Mouse (Mus musculus) CH12.LX (cell line): ENCODE measurements at regions not wholly inside any gene's neighbourhood (a gene's known extent, or its start where the extent isn't known, plus 50 kb on each side); places are given as distances from the start of the nearest gene placed in this dataset.

Experiments
- DNase-seq: peaks from one replicate; pipeline ENCODE4 v3.0.0-alpha.2; 2013; ENCODE audit errors: extremely low read depth
- H3K27ac ChIP-seq: 2 replicates; pipeline ENCODE4 v1.5.1; 2012; ENCODE audit warnings: low read depth, mild to moderate bottlenecking, control low read depth, moderate library complexity; ENCODE audit not compliant: insufficient read depth
- H3K27me3 ChIP-seq: replicated peaks from 2 replicates; pipeline ENCODE3; 2012; ENCODE audit warnings: inconsistent platforms
- H3K36me3 ChIP-seq, 2 experiments: replicated peaks in 1 of 2; 2 replicates each; pipeline versions ENCODE3 to v1.6.1; 2012; ENCODE audit warnings: inconsistent platforms in 1 of 2, low read length in 1 of 2, mild to moderate bottlenecking in 1 of 2, mixed read lengths in 1 of 2, moderate library complexity in 1 of 2; ENCODE audit not compliant: control insufficient read depth in 1 of 2, insufficient read depth in 1 of 2
- H3K4me1 ChIP-seq, 2 experiments: 2 replicates each; pipeline ENCODE4 v1.6.1; 2012; ENCODE audit warnings: inconsistent platforms in 1 of 2, moderate library complexity in 1 of 2; ENCODE audit not compliant: insufficient read depth in 2 of 2, control insufficient read depth in 1 of 2
- H3K4me2 ChIP-seq: 2 replicates; pipeline ENCODE4 v1.6.1; 2012; ENCODE audit warnings: low read depth, mild to moderate bottlenecking, control low read depth; ENCODE audit not compliant: poor library complexity, insufficient read depth, severe bottlenecking
- H3K4me3 ChIP-seq, 3 experiments: fragments of 150-350 bp in 1 of 3; sonication (generic) in 1 of 3; replicated peaks in 1 of 3; 2 replicates each; pipeline versions ENCODE3 to v1.5.1; 2011 to 2012; ENCODE audit warnings: low read depth in 2 of 3, low read length in 2 of 3, mild to moderate bottlenecking in 2 of 3, moderate library complexity in 2 of 3, control low read depth in 1 of 3, improper control_type of control experiment in 1 of 3, inconsistent platforms in 1 of 3, mixed read lengths in 1 of 3; ENCODE audit not compliant: poor library complexity in 1 of 3
- H3K79me2 ChIP-seq: replicated peaks from 2 replicates; pipeline ENCODE4 v1.6.1; 2012; ENCODE audit warnings: mild to moderate bottlenecking, moderate library complexity; ENCODE audit not compliant: control insufficient read depth, poor library complexity, insufficient read depth, severe bottlenecking; ENCODE audit errors: extremely low read depth
- H3K9ac ChIP-seq: 2 replicates; pipeline ENCODE4 v1.6.1; 2012; ENCODE audit warnings: low read depth, mild to moderate bottlenecking, control low read depth, moderate library complexity; ENCODE audit not compliant: insufficient read depth
- H3K9me3 ChIP-seq: replicated peaks from 2 replicates; pipeline ENCODE3; 2012; ENCODE audit warnings: low read length, inconsistent platforms, mixed read lengths
- CHD1 ChIP-seq: IDR thresholded peaks from 2 replicates; pipeline ENCODE4 v1.6.1; 2012; ENCODE audit warnings: low read depth, low read length, improper control_type of control experiment, inconsistent platforms
- CHD2 ChIP-seq: IDR thresholded peaks from 2 replicates; pipeline ENCODE4 v1.6.1; 2011; ENCODE audit warnings: low read length, improper control_type of control experiment
- CTCF ChIP-seq, 2 experiments: IDR thresholded peaks in 1 of 2; conservative IDR thresholded peaks in 1 of 2; 2 replicates each; pipeline ENCODE4 v1.5.1; 2011 to 2012; ENCODE audit warnings: low read depth in 2 of 2, low read length in 2 of 2, improper control_type of control experiment in 1 of 2, inconsistent platforms in 1 of 2, mild to moderate bottlenecking in 1 of 2, moderate library complexity in 1 of 2
- ELF1 ChIP-seq: IDR thresholded peaks from 2 replicates; pipeline ENCODE4 v1.6.1; 2014; ENCODE audit warnings: low read depth, mild to moderate bottlenecking, inconsistent platforms, low read length, improper control_type of control experiment
- EP300 ChIP-seq: IDR thresholded peaks from 2 replicates; pipeline ENCODE4 v1.6.1; 2011; ENCODE audit warnings: low read length, improper control_type of control experiment
- GABPA ChIP-seq: IDR thresholded peaks from 2 replicates; pipeline ENCODE4 v1.6.1; 2012; ENCODE audit warnings: low read depth, low read length, improper control_type of control experiment, inconsistent platforms; ENCODE audit not compliant: insufficient replicate concordance
- HCFC1 ChIP-seq: IDR thresholded peaks from 2 replicates; pipeline ENCODE4 v1.6.1; 2012; ENCODE audit warnings: low read depth, mild to moderate bottlenecking, inconsistent platforms, low read length, improper control_type of control experiment
- IRF4 ChIP-seq: IDR thresholded peaks from 2 replicates; pipeline ENCODE4 v1.6.1; 2014; ENCODE audit warnings: low read depth, mild to moderate bottlenecking, inconsistent platforms, low read length, improper control_type of control experiment
- MAX ChIP-seq: IDR thresholded peaks from 2 replicates; pipeline ENCODE4 v1.6.1; 2011; ENCODE audit warnings: low read length, improper control_type of control experiment
- MAZ ChIP-seq: IDR thresholded peaks from 2 replicates; pipeline ENCODE4 v1.6.1; 2012; ENCODE audit warnings: low read depth, mild to moderate bottlenecking, inconsistent platforms, low read length, improper control_type of control experiment, moderate library complexity
- MEF2A ChIP-seq: IDR thresholded peaks from 2 replicates; pipeline ENCODE4 v1.6.1; 2014; ENCODE audit warnings: low read depth, mild to moderate bottlenecking, inconsistent platforms, low read length, improper control_type of control experiment, borderline replicate concordance
- PAX5 ChIP-seq: IDR thresholded peaks from 2 replicates; pipeline ENCODE4 v1.6.1; 2012; ENCODE audit warnings: low read length, inconsistent platforms, mixed read lengths
- POLR2A ChIP-seq: IDR thresholded peaks from 2 replicates; pipeline ENCODE4 v1.6.1; 2011; ENCODE audit warnings: low read depth, mild to moderate bottlenecking, improper control_type of control experiment, low read length
- RAD21 ChIP-seq: IDR thresholded peaks from 2 replicates; pipeline ENCODE4 v1.6.1; 2011; ENCODE audit warnings: low read depth, mild to moderate bottlenecking, low read length, improper control_type of control experiment, moderate library complexity
- SIN3A ChIP-seq: IDR thresholded peaks from 2 replicates; pipeline ENCODE4 v1.6.1; 2012; ENCODE audit warnings: low read length, improper control_type of control experiment, inconsistent platforms
- SMC3 ChIP-seq: IDR thresholded peaks from 2 replicates; pipeline ENCODE4 v1.6.1; 2011; ENCODE audit warnings: low read depth, low read length, improper control_type of control experiment
- ZC3H11A ChIP-seq: IDR thresholded peaks from 2 replicates; pipeline ENCODE4 v1.6.1; 2012; ENCODE audit warnings: low read depth, mild to moderate bottlenecking, inconsistent platforms, low read length, improper control_type of control experiment
- ZKSCAN1 ChIP-seq: IDR thresholded peaks from 2 replicates; pipeline ENCODE4 v1.6.1; 2012; ENCODE audit warnings: low read depth, inconsistent platforms, low read length, improper control_type of control experiment, borderline replicate concordance
- ZMIZ1 ChIP-seq: IDR thresholded peaks from 2 replicates; pipeline ENCODE4 v1.6.1; 2012; ENCODE audit warnings: low read depth, mild to moderate bottlenecking, inconsistent platforms, low read length, improper control_type of control experiment
- dilution Hi-C: fragments of 300-500 bp; cut with MboI; formaldehyde crosslinking; loops from 2 replicates; pipeline ENCODE4 v1.14.3; 2020; ENCODE audit warnings: low sequenced_read_pairs; ENCODE audit not compliant: extremely low pct_unique_long_range_greater_than_20kb, extremely low pct_ligation_motif_present
- in situ Hi-C: fragments of 300-500 bp; cut with MboI; formaldehyde crosslinking; loops from 3 replicates; pipeline ENCODE4 v1.14.3; 2019; ENCODE audit warnings: low sequenced_read_pairs, low pct_ligation_motif_present, low pct_unique_long_range_greater_than_20kb, mixed read lengths

DNA sequence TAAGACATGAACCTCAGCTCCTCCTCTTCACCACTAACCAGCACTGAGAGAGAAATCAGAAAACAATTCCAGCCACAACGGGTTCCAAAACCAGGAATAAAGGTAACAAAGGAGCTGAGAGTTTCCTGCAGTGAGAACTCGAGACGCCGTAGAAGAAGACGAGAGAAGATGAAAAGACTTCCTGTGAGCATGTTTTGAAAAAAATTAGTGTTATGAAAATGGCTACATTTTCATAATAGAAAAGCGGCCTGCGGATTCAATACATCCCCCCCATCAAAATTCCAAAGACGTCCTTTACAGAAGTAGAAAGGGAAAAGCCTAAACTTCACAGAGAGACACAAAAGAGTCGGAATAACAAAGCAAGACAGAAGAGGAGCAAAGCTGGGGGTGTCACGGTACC, 193.6 kb upstream of the A430005L14Rik start:
- Histone ChIP-seq H3K27me3 (no peaks in the 10 kb centered on the region), H3K9ac (no peak overlapping the region), H3K9me3 (peaks cover 82% of the 10 kb centered on the region), H3K36me3 (no peaks in the 10 kb centered on the region), H3K79me2 (no peaks in the 10 kb centered on the region), H3K27ac (no peak overlapping the region), H3K4me1 (no peaks in the 10 kb centered on the region), H3K4me2 (no peak overlapping the region), H3K4me3 (no peak overlapping the region)
- no peak for TF ChIP-seq SIN3A
- TF ChIP-seq MAX = no peak
- TF ChIP-seq IRF4 = no peak
- no peak for TF ChIP-seq GABPA
- TF ChIP-seq ZMIZ1 = no peak
- in situ Hi-C loops = no loop called here
- dilution Hi-C loops = no loop called here
- DNase-seq = no peak

DNA sequence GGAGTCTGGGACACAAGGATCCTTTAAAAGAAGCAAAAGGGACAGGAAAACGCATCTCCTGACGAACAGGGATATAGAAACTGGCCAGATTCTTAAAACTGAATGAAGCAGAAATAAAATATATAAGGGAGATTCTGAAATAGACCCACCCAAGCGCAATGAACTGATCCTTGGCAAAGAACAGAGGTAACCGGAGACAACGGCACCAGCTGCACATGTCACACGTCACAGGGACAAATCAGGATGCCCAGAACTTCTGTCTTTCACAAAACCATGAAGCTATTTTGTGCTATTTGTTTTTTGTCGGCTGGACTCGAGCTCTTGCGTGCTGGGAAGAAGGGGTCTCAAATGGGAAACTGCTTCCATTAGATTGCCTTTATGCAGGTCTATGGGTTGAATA, 189.3 kb upstream of the A430005L14Rik start:
- TF ChIP-seq HCFC1 (no peak), MEF2A (no peak), ZMIZ1 (no peak), ZC3H11A (no peak), ELF1 (no peak), POLR2A (no peak), CHD1 (no peak), RAD21 (no peak), CTCF (conservative IDR thresholded peaks at IDR 0.05 in 1 of 2, IDR thresholded peaks at IDR 0.05 in 1 of 2; ENCODE audit: low read depth in 2 of 2, low read length in 2 of 2) (no peak), SIN3A (no peak), CHD2 (no peak), GABPA (no peak), ZKSCAN1 (no peak), PAX5 (no peak), SMC3 (no peak), EP300 (no peak), MAZ (no peak)
- H3K79me2 ChIP-seq = no peaks in the 10 kb centered on the region
- peaks cover 80% of the 10 kb centered on the region for H3K9me3 ChIP-seq
- H3K36me3 ChIP-seq = no peaks in the 10 kb centered on the region
- H3K9ac ChIP-seq = no peak overlapping the region
- no peaks in the 10 kb centered on the region for H3K27me3 ChIP-seq
- no peak overlapping the region for H3K27ac ChIP-seq
- no peak overlapping the region for H3K4me2 ChIP-seq
- no peaks in the 10 kb centered on the region for H3K4me1 ChIP-seq
- dilution Hi-C loops (no loop called here), in situ Hi-C loops (no loop called here)
- no peak overlapping the region for H3K4me3 ChIP-seq
- DNase-seq = no peak
